Mouse (Mus musculus): ENCODE data around the gene Tnfrsf21. TPM values are rescaled to one million over a fixed set of nuclear protein-coding genes. Genes with fewer than 3 reads are reported as not detected.

Tnfrsf21 gene
- 1 to 10 TPM in 1 of 2 experiments, under 1 TPM in 1; 0.71 to 1.7 TPM for total RNA-seq (2023)

GRCm38 (mm10) chr17:43016371-43017331 is at the start of gene Tnfrsf21:
Tnfrsf21 (plus strand) TSS chr17:43016555.

Other genes with a start within 250 kb of the Tnfrsf21 start
- 10 to 100 TPM; 71.4 to 75.7 TPM for gene Cd2ap, start 139.9 kb upstream of the Tnfrsf21 start, total RNA-seq (2023)